Mouse (Mus musculus): ENCODE results near the gene Tubb4b. TPM values are rescaled to one million over a fixed set of nuclear protein-coding genes. Genes with fewer than 3 reads are reported as not detected.
"Not testable (repeated sequence)": the region's sequence is repeated elsewhere in the genome, so short reads cannot be mapped to it uniquely, and the experiment has no call there.

Tubb4b gene
- polyA plus RNA-seq, 1 experiment from 2014 or later: 429 TPM

- WGBS: 56% methylated on average over 3 of the region's 3 CpGs
- H3K4me3 ChIP-seq (ENCODE audit: low read depth, low read length): no peak overlapping the region
- H3K27ac ChIP-seq (replicated peaks; ENCODE audit: low read depth, low read length): no peak overlapping the region
- peaks cover 21% of the 10 kb centered on the region for H3K4me1 ChIP-seq (ENCODE audit: control insufficient read depth, insufficient read depth, low read length)
- H3K9ac ChIP-seq (ENCODE audit: low read depth, low read length): no peak overlapping the region
- ATAC-seq (ENCODE audit: low read depth) (no peak), DNase-seq (ENCODE audit: low spot score) (no peak)
- H3K4me2 ChIP-seq (ENCODE audit: low read depth, low read length): 0 out of 2 replicates have a peak overlapping the region, but pooled peaks have one; percentile 20
- H3K36me3 ChIP-seq (ENCODE audit: control insufficient read depth, insufficient read depth, low read length): peaks cover 15% of the 10 kb centered on the region
- no peaks in the 10 kb centered on the region for H3K9me3 ChIP-seq (ENCODE audit: control insufficient read depth, low read length)
- H3K27me3 ChIP-seq (replicated peaks; ENCODE audit: control insufficient read depth, insufficient read depth, low read length): peaks cover 16% of the 10 kb centered on the region
Observed at GRCm38 (mm10) chr2:25264851-25265250, 40.3 kb upstream of the Tubb4b start.

- Histone ChIP-seq H3K4me3 (ENCODE audit: low read depth, low read length) (no peak overlapping the region), H3K36me3 (ENCODE audit: control insufficient read depth, insufficient read depth, low read length) (peaks cover 9% of the 10 kb centered on the region; the same call in 1 of the 2 replicates), H3K27ac (replicated peaks; ENCODE audit: low read depth, low read length) (no peak overlapping the region), H3K4me2 (ENCODE audit: low read depth, low read length) (peak overlapping the region; percentile 98; the same call in 1 of the 2 replicates), H3K9ac (ENCODE audit: low read depth, low read length) (0 out of 2 replicates have a peak overlapping the region, but pooled peaks have one; percentile 2), H3K9me3 (ENCODE audit: control insufficient read depth, low read length) (no peaks in the 10 kb centered on the region), H3K4me1 (ENCODE audit: control insufficient read depth, insufficient read depth, low read length) (peaks cover 21% of the 10 kb centered on the region), H3K27me3 (replicated peaks; ENCODE audit: control insufficient read depth, insufficient read depth, low read length) (peaks cover 16% of the 10 kb centered on the region)
- DNase-seq (ENCODE audit: low spot score) (no peak), ATAC-seq (ENCODE audit: low read depth) (no peak)
- 68% methylated on average over 5 of the region's 5 CpGs for WGBS
Observed at GRCm38 (mm10) chr2:25264286-25264660, 39.8 kb upstream of the Tubb4b start.

GRCm38 (mm10) chr2:25263623-25264285 is 39.3 kb upstream of the Tubb4b start:
- peaks cover 5% of the 10 kb centered on the region; the same call in 1 of the 2 replicates for H3K36me3 ChIP-seq (ENCODE audit: control insufficient read depth, insufficient read depth, low read length)
- DNase-seq (ENCODE audit: low spot score) (no peak), ATAC-seq (ENCODE audit: low read depth) (no peak)
- H3K4me2 ChIP-seq (ENCODE audit: low read depth, low read length): peak overlapping the region; percentile 98
- peak overlapping the region; percentile 75 for H3K4me3 ChIP-seq (ENCODE audit: low read depth, low read length)
- WGBS: 23% methylated on average over 12 of the region's 12 CpGs
- peak overlapping the region; percentile 69 for H3K9ac ChIP-seq (ENCODE audit: low read depth, low read length)
- peaks cover 16% of the 10 kb centered on the region for H3K27me3 ChIP-seq (replicated peaks; ENCODE audit: control insufficient read depth, insufficient read depth, low read length)
- no peak overlapping the region for H3K27ac ChIP-seq (replicated peaks; ENCODE audit: low read depth, low read length)
- H3K4me1 ChIP-seq (ENCODE audit: control insufficient read depth, insufficient read depth, low read length): peaks cover 21% of the 10 kb centered on the region
- H3K9me3 ChIP-seq (ENCODE audit: control insufficient read depth, low read length): no peaks in the 10 kb centered on the region

GRCm38 (mm10) chr2:25262795-25263622 is 38.5 kb upstream of the Tubb4b start:
- no peaks in the 10 kb centered on the region for H3K9me3 ChIP-seq (ENCODE audit: control insufficient read depth, low read length)
- H3K4me1 ChIP-seq (ENCODE audit: control insufficient read depth, insufficient read depth, low read length): peaks cover 21% of the 10 kb centered on the region
- peak overlapping the region; percentile 75 for H3K4me3 ChIP-seq (ENCODE audit: low read depth, low read length)
- no peaks in the 10 kb centered on the region for H3K36me3 ChIP-seq (ENCODE audit: control insufficient read depth, insufficient read depth, low read length)
- H3K9ac ChIP-seq (ENCODE audit: low read depth, low read length): peak overlapping the region; percentile 69
- peak; percentile 1 for ATAC-seq (ENCODE audit: low read depth)
- 0% methylated on average over 37 of the region's 82 CpGs for WGBS
- no peak overlapping the region; the same call in 1 of the 2 replicates for H3K27ac ChIP-seq (replicated peaks; ENCODE audit: low read depth, low read length)
- no peak for DNase-seq (ENCODE audit: low spot score)
- H3K27me3 ChIP-seq (replicated peaks; ENCODE audit: control insufficient read depth, insufficient read depth, low read length): peaks cover 16% of the 10 kb centered on the region
- peak overlapping the region; percentile 98 for H3K4me2 ChIP-seq (ENCODE audit: low read depth, low read length)

GRCm38 (mm10) chr2:25262291-25262767 is 37.8 kb upstream of the Tubb4b start, which contains the start of gene Tprn:
Gene Tprn (plus strand): TSS chr2:25262618.
- 1% methylated on average over 9 of the region's 39 CpGs for WGBS
- Histone ChIP-seq H3K4me2 (ENCODE audit: low read depth, low read length) (peak within 1 kb of the TSS; percentile 98), H3K9me3 (ENCODE audit: control insufficient read depth, low read length) (no peaks in the 10 kb centered on the region), H3K27me3 (replicated peaks; ENCODE audit: control insufficient read depth, insufficient read depth, low read length) (peaks cover 16% of the 10 kb centered on the region), H3K4me1 (ENCODE audit: control insufficient read depth, insufficient read depth, low read length) (peaks cover 21% of the 10 kb centered on the region), H3K9ac (ENCODE audit: low read depth, low read length) (peak within 1 kb of the TSS; percentile 69), H3K4me3 (ENCODE audit: low read depth, low read length) (peak within 1 kb of the TSS; percentile 75), H3K36me3 (ENCODE audit: control insufficient read depth, insufficient read depth, low read length) (no peaks in the 10 kb centered on the region), H3K27ac (replicated peaks; ENCODE audit: low read depth, low read length) (no peak within 1 kb of the TSS; the same call in 1 of the 2 replicates)
- DNase-seq (ENCODE audit: low spot score) (peak; percentile 99), ATAC-seq (ENCODE audit: low read depth) (peak; percentile 99)

GRCm38 (mm10) chr2:25261870-25262269 is 37.4 kb upstream of the Tubb4b start:
- no peak overlapping the region; the same call in 1 of the 2 replicates for H3K27ac ChIP-seq (replicated peaks; ENCODE audit: low read depth, low read length)
- no peaks in the 10 kb centered on the region for H3K9me3 ChIP-seq (ENCODE audit: control insufficient read depth, low read length)
- DNase-seq (ENCODE audit: low spot score) (no peak), ATAC-seq (ENCODE audit: low read depth) (no peak; the same call in 1 of the 2 replicates)
- H3K36me3 ChIP-seq (ENCODE audit: control insufficient read depth, insufficient read depth, low read length): no peaks in the 10 kb centered on the region
- H3K4me2 ChIP-seq (ENCODE audit: low read depth, low read length): peak overlapping the region; percentile 98
- H3K9ac ChIP-seq (ENCODE audit: low read depth, low read length): peak overlapping the region; percentile 69
- peaks cover 21% of the 10 kb centered on the region for H3K4me1 ChIP-seq (ENCODE audit: control insufficient read depth, insufficient read depth, low read length)
- peak overlapping the region; percentile 75 for H3K4me3 ChIP-seq (ENCODE audit: low read depth, low read length)
- H3K27me3 ChIP-seq (replicated peaks; ENCODE audit: control insufficient read depth, insufficient read depth, low read length): peaks cover 16% of the 10 kb centered on the region
- WGBS: 43% methylated on average over 12 of the region's 12 CpGs

- Histone ChIP-seq H3K9me3 (ENCODE audit: control insufficient read depth, low read length) (no peaks in the 10 kb centered on the region), H3K4me1 (ENCODE audit: control insufficient read depth, insufficient read depth, low read length) (peaks cover 22% of the 10 kb centered on the region), H3K27me3 (replicated peaks; ENCODE audit: control insufficient read depth, insufficient read depth, low read length) (peaks cover 11% of the 10 kb centered on the region), H3K4me3 (ENCODE audit: low read depth, low read length) (no peak overlapping the region), H3K4me2 (ENCODE audit: low read depth, low read length) (no peak overlapping the region), H3K9ac (ENCODE audit: low read depth, low read length) (no peak overlapping the region), H3K36me3 (ENCODE audit: control insufficient read depth, insufficient read depth, low read length) (no peaks in the 10 kb centered on the region), H3K27ac (replicated peaks; ENCODE audit: low read depth, low read length) (no peak overlapping the region)
- 51% methylated on average over 2 of the region's 2 CpGs for WGBS
- DNase-seq (ENCODE audit: low spot score) (no peak), ATAC-seq (ENCODE audit: low read depth) (no peak)
Observed at GRCm38 (mm10) chr2:25258887-25259286, 34.4 kb upstream of the Tubb4b start.

GRCm38 (mm10) chr2:25257250-25257649 is 32.7 kb upstream of the Tubb4b start:
- H3K9ac ChIP-seq (ENCODE audit: low read depth, low read length); H3K9me3 ChIP-seq (ENCODE audit: control insufficient read depth, low read length); H3K36me3 ChIP-seq (ENCODE audit: control insufficient read depth, insufficient read depth, low read length); ATAC-seq (ENCODE audit: low read depth); H3K4me3 ChIP-seq (ENCODE audit: low read depth, low read length); H3K27ac ChIP-seq (replicated peaks; ENCODE audit: low read depth, low read length); DNase-seq (ENCODE audit: low spot score); H3K4me2 ChIP-seq (ENCODE audit: low read depth, low read length); H3K27me3 ChIP-seq (replicated peaks; ENCODE audit: control insufficient read depth, insufficient read depth, low read length): not testable (repeated sequence)
- 81% methylated on average over 5 of the region's 5 CpGs for whole genome bisulfite sequencing
- H3K4me1 ChIP-seq (ENCODE audit: control insufficient read depth, insufficient read depth, low read length): peaks cover 13% of the 10 kb centered on the region; the same call in 1 of the 2 replicates

Measured in embryonic facial prominence, embryonic 14.5 days (tissue).